Mouse (Mus musculus) left cerebral cortex, adult 8-10 months (tissue): ENCODE results near the gene Olfr1239. TPM values are rescaled to one million over a fixed set of nuclear protein-coding genes. Genes with fewer than 3 reads are reported as not detected.

Experiments
- DNase-seq, 2 experiments: peaks; one replicate each; pipeline ENCODE4 v3.0.0; 2022; ENCODE audit warnings: low spot score in 2 of 2
- total RNA-seq, 4 experiments: library from RNA; stranded (reverse); gene quantifications; 2 replicates each; pipeline ENCODE4 v1.2.4; 2022

The Olfr1239 gene
- not detected for total RNA-seq

DNA sequence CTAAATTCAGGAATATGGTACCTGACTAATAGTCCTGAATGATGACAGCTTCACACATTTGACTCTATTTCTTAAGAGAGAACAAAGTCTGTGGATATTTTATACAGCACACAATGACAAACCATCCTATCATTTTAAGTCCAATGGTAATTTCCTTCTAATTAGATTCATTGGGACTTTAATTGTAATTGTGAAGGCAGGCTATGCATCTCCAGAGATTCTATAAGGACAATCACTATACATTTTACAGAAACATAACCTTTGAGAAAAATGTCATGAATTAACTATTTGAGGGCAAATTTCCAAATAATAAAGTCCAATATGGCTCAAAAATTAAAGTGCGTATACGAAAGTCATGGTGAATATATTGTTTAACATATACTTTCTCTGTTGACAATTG, at the start of gene Olfr1239:
TSS of gene Olfr1239 (minus strand) at position 101 of the 400 bp plus-strand sequence.
- no peak for DNase-seq

DNA sequence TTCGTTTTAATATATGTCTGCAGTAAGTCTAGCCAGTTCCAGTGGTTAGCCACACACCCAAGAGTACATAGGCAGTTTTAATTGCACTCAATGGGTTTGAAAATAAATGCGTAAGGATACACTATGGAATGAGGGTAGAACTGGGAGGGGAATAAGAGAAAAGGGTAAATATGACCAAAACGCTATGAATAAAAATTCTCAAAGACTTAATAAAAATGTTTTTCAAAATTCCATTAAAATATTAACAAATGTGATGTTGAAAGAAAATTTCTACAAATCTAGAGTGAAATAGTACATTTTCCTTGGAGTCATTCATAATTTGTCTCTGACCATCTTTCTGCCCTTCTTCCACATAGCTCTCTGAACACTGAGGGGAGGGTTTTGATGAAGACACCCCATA, 22.7 kb upstream of the Olfr1239 start, which contains the start of gene Olfr1240:
TSS of gene Olfr1240 (minus strand) at position 101 of the 400 bp plus-strand sequence.
- no peak for DNase-seq

DNA sequence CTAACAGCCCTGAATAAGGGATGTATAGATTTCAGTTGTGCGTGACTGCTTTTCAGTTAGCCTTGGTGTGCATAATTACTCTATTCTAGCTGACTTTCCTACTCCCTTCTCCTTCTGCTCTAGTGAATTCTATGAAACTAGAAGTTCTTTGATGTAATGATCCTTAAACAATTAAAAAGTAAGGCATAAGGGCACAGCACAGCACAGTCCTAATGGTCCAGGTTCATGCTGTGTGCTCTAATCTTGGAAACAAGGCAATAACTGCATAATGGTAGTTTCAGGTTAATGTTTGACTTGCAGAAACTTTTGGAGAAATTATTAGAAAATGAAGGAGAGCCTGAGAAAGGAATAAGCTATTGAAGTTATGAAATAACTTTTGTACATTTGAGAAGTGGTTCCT, 5.7 kb downstream of the Olfr1239 start:
- no peak for DNase-seq

GRCm38 (mm10) chr2:89409576-89409975, 10.6 kb downstream of the Olfr1239 start, which contains the start of gene Olfr1238:
Olfr1238 (minus strand) TSS chr2:89409676.
- no peak for DNase-seq

GRCm38 (mm10) chr2:89400882-89401281, 19.3 kb downstream of the Olfr1239 start:
- DNase-seq, result no peak

Other genes starting within 250 kb of the Olfr1239 start
- not detected for gene Olfr1225, start 245.7 kb downstream of the Olfr1239 start, total RNA-seq
- gene Olfr1226, start 220.4 kb downstream of the Olfr1239 start, total RNA-seq, result not detected
- gene Olfr1228, start 166.3 kb downstream of the Olfr1239 start, total RNA-seq, result not detected
- gene Olfr1229, start 132.4 kb downstream of the Olfr1239 start, total RNA-seq, result not detected
- gene Olfr1230, start 123.1 kb downstream of the Olfr1239 start, total RNA-seq, result not detected
- not detected for gene Olfr1231, start 113.3 kb downstream of the Olfr1239 start, total RNA-seq
- gene Olfr1232, start 90.7 kb downstream of the Olfr1239 start, total RNA-seq, result not detected
- gene Olfr1233, start 78.0 kb downstream of the Olfr1239 start, total RNA-seq, result not detected
- not detected for gene Olfr1234, start 55.5 kb downstream of the Olfr1239 start, total RNA-seq
- gene Olfr1238, start 10.7 kb downstream of the Olfr1239 start, total RNA-seq, result not detected
- gene Olfr1240, start 22.6 kb upstream of the Olfr1239 start, total RNA-seq, result not detected
- not detected for gene Olfr1241, start 66.7 kb upstream of the Olfr1239 start, total RNA-seq
- not detected for gene Olfr1242, start 77.9 kb upstream of the Olfr1239 start, total RNA-seq
- not detected for gene Olfr1243, start 111.1 kb upstream of the Olfr1239 start, total RNA-seq
- gene Olfr1245, start 158.0 kb upstream of the Olfr1239 start, total RNA-seq, result not detected
- not detected for gene Olfr1246, start 172.8 kb upstream of the Olfr1239 start, total RNA-seq
- gene Olfr1247, start 193.7 kb upstream of the Olfr1239 start, total RNA-seq, result under 1 TPM; 0.07 to 0.23 (median 0.11) TPM
- gene Olfr1248, start 197.8 kb upstream of the Olfr1239 start, total RNA-seq, result not detected
- not detected for gene Olfr1249, start 214.6 kb upstream of the Olfr1239 start, total RNA-seq
- under 1 TPM in 1 of 4 experiments, not detected in 3; 0.11 TPM for gene Olfr1250, start 241.1 kb upstream of the Olfr1239 start, total RNA-seq